In genomic region chr1:164275455-164275954, GRCm38 (mm10) we compare ENCODE assay signal across 8 mouse cellular contexts. TPM values are rescaled to one million over a fixed set of nuclear protein-coding genes. Genes with fewer than 3 reads are reported as not detected.
DNase-seq lines count a peak whose midpoint lies in the region; ATAC-seq and TF ChIP-seq lines count a peak whose summit lies in the region.

Gene Ccdc181 (plus strand): TSS chr1:164275585.

- H3K4me3 ChIP-seq in bone marrow macrophage, adult 2 months (ENCODE audit: insufficient read depth, low read length) = peak within 1 kb of the TSS; percentile 67
- peak within 1 kb of the TSS; percentile 57 for H3K4me3 ChIP-seq in embryonic fibroblast, embryonic 13.5 days (ENCODE audit: insufficient read depth, low read length)
- H3K4me3 ChIP-seq in heart, embryonic 10.5 days = peak within 1 kb of the TSS; percentile 74
- H3K4me3 ChIP-seq in kidney, embryonic 15.5 days (replicated peaks) = peak within 1 kb of the TSS; percentile 63

- H3K9ac ChIP-seq in kidney, embryonic 15.5 days = peak within 1 kb of the TSS; percentile 48

- peak; percentile 99 for ATAC-seq in kidney, embryonic 15.5 days (replicated peaks; ENCODE audit: low FRiP score)
- ATAC-seq in monocyte, adult 5-6 weeks (replicated peaks; ENCODE audit: insufficient number of reproducible peaks, low FRiP score, low TSS enrichment, poor library complexity, severe bottlenecking) = peak; percentile 96

- H3K4me1 ChIP-seq in bone marrow macrophage, adult 2 months (ENCODE audit: control insufficient read depth, insufficient read depth, low read length) = 0 out of 2 replicates have a peak, but pooled peaks cover 2% of the 10 kb centered on the region
- peaks cover 2% of the 10 kb centered on the region for H3K4me1 ChIP-seq in embryonic fibroblast, embryonic 13.5 days (ENCODE audit: control insufficient read depth, insufficient read depth, low read length)
- H3K4me1 ChIP-seq in heart, embryonic 10.5 days = no peaks in the 10 kb centered on the region
- H3K4me1 ChIP-seq in kidney, embryonic 15.5 days = peaks cover 5% of the 10 kb centered on the region; the same call in 1 of the 2 replicates

- under 1% methylated on average over 31 of the region's 31 CpGs for WGBS in heart, embryonic 10.5 days
- WGBS in kidney, embryonic 15.5 days = under 1% methylated on average over 31 of the region's 31 CpGs

- DNase-seq in A20 (ENCODE audit: low read depth, low spot score) (peak; percentile 99), liver (peak; percentile 96)
- peak; percentile 97 for DNase-seq in heart, embryonic 10.5 days (ENCODE audit: low spot score)
- DNase-seq in spleen, postnatal 4 days (ENCODE audit: low spot score in 2 of 2) = peak; percentile 91 to 96

- H3K4me2 ChIP-seq in kidney, embryonic 15.5 days = peak within 1 kb of the TSS; percentile 85

- H3K27ac ChIP-seq in bone marrow macrophage, adult 2 months (ENCODE audit: insufficient read depth, low read depth, low read length) = peak within 1 kb of the TSS; percentile 15
- no peak within 1 kb of the TSS for H3K27ac ChIP-seq in embryonic fibroblast, embryonic 13.5 days (ENCODE audit: insufficient read depth, low read length)
- peak within 1 kb of the TSS; percentile 82 for H3K27ac ChIP-seq in heart, embryonic 10.5 days
- 0 out of 2 replicates have a peak within 1 kb of the TSS, but pooled peaks have one; percentile 57 for H3K27ac ChIP-seq in kidney, embryonic 15.5 days

- H3K9me3 ChIP-seq in heart, embryonic 10.5 days = no peaks in the 10 kb centered on the region
- no peaks in the 10 kb centered on the region for H3K9me3 ChIP-seq in kidney, embryonic 15.5 days (replicated peaks)

- H3K27me3 ChIP-seq in heart, embryonic 10.5 days (ENCODE audit: insufficient read depth, poor library complexity, severe bottlenecking) = no peaks in the 10 kb centered on the region
- no peaks in the 10 kb centered on the region for H3K27me3 ChIP-seq in kidney, embryonic 15.5 days

- H3K36me3 ChIP-seq in heart, embryonic 10.5 days = 0 out of 2 replicates have a peak, but pooled peaks cover 3% of the 10 kb centered on the region
- no peaks in the 10 kb centered on the region for H3K36me3 ChIP-seq in kidney, embryonic 15.5 days

- TF ChIP-seq CTCF in bone marrow macrophage, adult 2 months (IDR thresholded peaks at IDR 0.05; ENCODE audit: low read depth, low read length) = no peak
- TF ChIP-seq CTCF in embryonic fibroblast, embryonic 13.5 days (IDR thresholded peaks at IDR 0.05; ENCODE audit: borderline replicate concordance, insufficient read depth, low read length) = no peak

- TF ChIP-seq POLR2A in bone marrow macrophage, adult 2 months (IDR thresholded peaks at IDR 0.05; ENCODE audit: borderline replicate concordance, low read depth, low read length) = no peak; the same call in 1 of the 2 replicates
- peak; percentile 40; the same call in 1 of the 2 replicates for TF ChIP-seq POLR2A in embryonic fibroblast, embryonic 13.5 days (IDR thresholded peaks at IDR 0.05; ENCODE audit: low read depth, low read length)

RNA-seq across cellular contexts. Expression of gene Ccdc181, which starts in this region (rescaled TPM):
- 10.2 and 11.1 TPM in 2 replicates for polyA plus RNA-seq in bone marrow macrophage, adult 2 months (2012; ENCODE audit: insufficient read depth, insufficient read length, missing spikeins)
- 6.3 and 8.8 TPM in 2 replicates for polyA plus RNA-seq in embryonic fibroblast, embryonic 13.5 days (2011; ENCODE audit: insufficient read length, low read depth, missing spikeins)
- 7.6 and 9.3 TPM in 2 replicates for polyA plus RNA-seq in heart, embryonic 10.5 days (2016; fragmentation: Nextera tagmentation; extraction: Ambion mirVana)
- polyA plus RNA-seq in kidney, embryonic 15.5 days (2015; fragmentation: Nextera tagmentation; extraction: Ambion mirVana) = 11.0 and 11.4 TPM in 2 replicates
- 10.4 to 14.3 TPM (median 13.2 TPM) in 3 replicates for total RNA-seq in monocyte, adult 5-6 weeks (2017)
